Mouse (Mus musculus): ENCODE results near the gene Nup37. TPM values are rescaled to one million over a fixed set of nuclear protein-coding genes. Genes with fewer than 3 reads are reported as not detected.

The Nup37 gene
- 5.9 and 24.0 TPM in 2 replicates for polyA plus RNA-seq (2011; ENCODE audit: insufficient read depth, insufficient read length, low replicate concordance, missing spikeins)

- H3K4me3 ChIP-seq (replicated peaks; ENCODE audit: control insufficient read depth, low read depth, low read length) = peak within 1 kb of the TSS; percentile 88
- H3K4me1 ChIP-seq (ENCODE audit: control insufficient read depth, insufficient read depth, low read length) = peaks cover 2% of the 10 kb centered on the region; the same call in 1 of the 2 replicates
- H3K27ac ChIP-seq (ENCODE audit: control insufficient read depth, insufficient read depth, low read depth, low read length, poor library complexity) = peak within 1 kb of the TSS; percentile 20; the same call in 1 of the 2 replicates
- WGBS = under 1% methylated on average over 53 of the region's 53 CpGs
- TF ChIP-seq CTCF (IDR thresholded peaks at IDR 0.05; ENCODE audit: control insufficient read depth, insufficient read depth, low read length) = no peak
- TF ChIP-seq POLR2A (IDR thresholded peaks at IDR 0.05; ENCODE audit: borderline replicate concordance, control insufficient read depth, low read depth, low read length) = peak; percentile 67; the same call in 1 of the 2 replicates
Measured at GRCm38 (mm10) chr10:88146707-88147477, at the start of gene Nup37, which contains the start of gene Parpbp. Nup37 (plus strand) TSS chr10:88146992. Parpbp (minus strand) TSS chr10:88146941.

- WGBS = 93% methylated on average over 2 of the region's 2 CpGs
- Histone ChIP-seq H3K27ac (ENCODE audit: control insufficient read depth, insufficient read depth, low read depth, low read length, poor library complexity) (no peak overlapping the region), H3K4me1 (ENCODE audit: control insufficient read depth, insufficient read depth, low read length) (no peaks in the 10 kb centered on the region), H3K4me3 (replicated peaks; ENCODE audit: control insufficient read depth, low read depth, low read length) (no peak overlapping the region)
- no peak for TF ChIP-seq CTCF (IDR thresholded peaks at IDR 0.05; ENCODE audit: control insufficient read depth, insufficient read depth, low read length)
- TF ChIP-seq POLR2A (IDR thresholded peaks at IDR 0.05; ENCODE audit: borderline replicate concordance, control insufficient read depth, low read depth, low read length) = no peak
Measured at GRCm38 (mm10) chr10:88106169-88106568, 40.6 kb upstream of the Nup37 start.

GRCm38 (mm10) chr10:88113290-88113689 is 33.5 kb upstream of the Nup37 start:
- 87% methylated on average over 2 of the region's 2 CpGs for WGBS
- Histone ChIP-seq H3K27ac (ENCODE audit: control insufficient read depth, insufficient read depth, low read depth, low read length, poor library complexity) (no peak overlapping the region), H3K4me3 (replicated peaks; ENCODE audit: control insufficient read depth, low read depth, low read length) (no peak overlapping the region), H3K4me1 (ENCODE audit: control insufficient read depth, insufficient read depth, low read length) (no peaks in the 10 kb centered on the region)
- TF ChIP-seq CTCF (IDR thresholded peaks at IDR 0.05; ENCODE audit: control insufficient read depth, insufficient read depth, low read length) = no peak
- no peak for TF ChIP-seq POLR2A (IDR thresholded peaks at IDR 0.05; ENCODE audit: borderline replicate concordance, control insufficient read depth, low read depth, low read length)

- Histone ChIP-seq H3K27ac (ENCODE audit: control insufficient read depth, insufficient read depth, low read depth, low read length, poor library complexity) (no peak overlapping the region), H3K4me3 (replicated peaks; ENCODE audit: control insufficient read depth, low read depth, low read length) (no peak overlapping the region), H3K4me1 (ENCODE audit: control insufficient read depth, insufficient read depth, low read length) (no peaks in the 10 kb centered on the region)
- no peak for TF ChIP-seq CTCF (IDR thresholded peaks at IDR 0.05; ENCODE audit: control insufficient read depth, insufficient read depth, low read length)
- TF ChIP-seq POLR2A (IDR thresholded peaks at IDR 0.05; ENCODE audit: borderline replicate concordance, control insufficient read depth, low read depth, low read length) = no peak
Measured at GRCm38 (mm10) chr10:88119721-88120120, 27.1 kb upstream of the Nup37 start.

- Histone ChIP-seq H3K4me3 (replicated peaks; ENCODE audit: control insufficient read depth, low read depth, low read length) (no peak overlapping the region), H3K4me1 (ENCODE audit: control insufficient read depth, insufficient read depth, low read length) (no peaks in the 10 kb centered on the region), H3K27ac (ENCODE audit: control insufficient read depth, insufficient read depth, low read depth, low read length, poor library complexity) (no peak overlapping the region)
- 95% methylated on average over 16 of the region's 16 CpGs for WGBS
- no peak for TF ChIP-seq POLR2A (IDR thresholded peaks at IDR 0.05; ENCODE audit: borderline replicate concordance, control insufficient read depth, low read depth, low read length)
- TF ChIP-seq CTCF (IDR thresholded peaks at IDR 0.05; ENCODE audit: control insufficient read depth, insufficient read depth, low read length) = no peak
Measured at GRCm38 (mm10) chr10:88135630-88136029, 11.2 kb upstream of the Nup37 start.

DNA sequence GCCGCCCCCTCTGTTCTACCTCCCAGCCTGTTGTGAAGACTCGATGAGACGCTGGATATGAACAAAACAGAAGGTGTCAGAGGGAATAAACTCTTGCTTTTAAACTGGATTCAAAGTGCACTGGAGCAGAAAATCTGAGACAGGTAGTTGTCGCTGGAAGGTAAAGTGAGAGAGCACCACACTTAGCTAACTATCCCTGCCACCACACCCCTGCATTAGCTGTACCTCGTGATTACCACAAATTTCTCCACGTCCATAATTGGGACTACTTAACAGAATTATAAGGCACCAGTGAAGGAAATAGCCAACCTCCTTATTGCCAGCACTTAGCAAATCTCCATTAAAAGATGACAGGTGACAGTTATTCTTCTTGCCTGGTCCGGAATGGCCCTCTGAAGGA is 605 bp upstream of the Nup37 start:
- peak overlapping the region; percentile 88 for H3K4me3 ChIP-seq (replicated peaks; ENCODE audit: control insufficient read depth, low read depth, low read length)
- peak overlapping the region; percentile 20; the same call in 1 of the 2 replicates for H3K27ac ChIP-seq (ENCODE audit: control insufficient read depth, insufficient read depth, low read depth, low read length, poor library complexity)
- no peak for TF ChIP-seq POLR2A (IDR thresholded peaks at IDR 0.05; ENCODE audit: borderline replicate concordance, control insufficient read depth, low read depth, low read length)
- no peak for TF ChIP-seq CTCF (IDR thresholded peaks at IDR 0.05; ENCODE audit: control insufficient read depth, insufficient read depth, low read length)
- 21% methylated on average over 7 of the region's 7 CpGs for whole genome bisulfite sequencing
- H3K4me1 ChIP-seq (ENCODE audit: control insufficient read depth, insufficient read depth, low read length) = peaks cover 2% of the 10 kb centered on the region; the same call in 1 of the 2 replicates

DNA sequence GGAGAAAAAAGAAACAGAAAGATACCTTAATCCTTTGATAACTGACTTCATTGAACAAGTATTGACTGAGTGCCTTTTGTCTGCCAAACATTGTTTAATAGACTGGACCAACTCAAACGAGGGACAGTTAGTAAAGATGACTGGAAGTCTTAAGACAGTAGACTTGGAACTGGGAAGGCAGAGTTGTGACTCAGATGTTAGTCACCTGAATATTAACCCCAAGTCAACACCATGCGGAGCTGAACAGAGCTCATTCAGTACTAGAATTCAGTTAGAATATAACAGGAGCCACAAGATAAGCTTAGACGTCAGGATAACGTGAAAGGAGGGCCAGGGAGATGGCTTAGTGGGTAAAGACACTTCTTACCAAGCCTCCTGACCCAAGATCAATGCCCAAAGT is 3.6 kb downstream of the Nup37 start:
- 82% methylated on average over 4 of the region's 4 CpGs for WGBS
- H3K27ac ChIP-seq (ENCODE audit: control insufficient read depth, insufficient read depth, low read depth, low read length, poor library complexity) = no peak overlapping the region
- no peak for TF ChIP-seq POLR2A (IDR thresholded peaks at IDR 0.05; ENCODE audit: borderline replicate concordance, control insufficient read depth, low read depth, low read length)
- TF ChIP-seq CTCF (IDR thresholded peaks at IDR 0.05; ENCODE audit: control insufficient read depth, insufficient read depth, low read length) = no peak
- no peak overlapping the region for H3K4me3 ChIP-seq (replicated peaks; ENCODE audit: control insufficient read depth, low read depth, low read length)
- H3K4me1 ChIP-seq (ENCODE audit: control insufficient read depth, insufficient read depth, low read length) = peaks cover 2% of the 10 kb centered on the region; the same call in 1 of the 2 replicates

DNA sequence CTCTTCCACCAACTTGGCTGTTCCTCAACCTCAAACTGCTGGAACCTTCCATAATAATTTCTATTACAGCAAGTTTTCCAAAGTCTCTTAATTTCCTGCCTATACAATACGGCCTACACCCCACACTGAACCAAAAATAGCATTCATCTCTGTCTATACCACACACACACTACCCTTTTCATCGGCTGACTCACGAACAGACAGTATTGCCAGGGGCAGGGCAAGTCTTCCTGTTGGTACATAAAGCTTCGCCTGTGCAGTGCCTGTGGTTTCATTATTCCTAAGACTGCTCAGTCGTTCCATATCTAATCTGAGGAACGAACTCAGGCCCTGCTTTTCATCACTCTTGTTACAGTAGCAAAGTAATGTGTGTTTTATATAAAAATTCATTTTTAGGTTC is 4.9 kb downstream of the Nup37 start:
- H3K27ac ChIP-seq (ENCODE audit: control insufficient read depth, insufficient read depth, low read depth, low read length, poor library complexity) = no peak overlapping the region
- TF ChIP-seq POLR2A (IDR thresholded peaks at IDR 0.05; ENCODE audit: borderline replicate concordance, control insufficient read depth, low read depth, low read length) (no peak), CTCF (IDR thresholded peaks at IDR 0.05; ENCODE audit: control insufficient read depth, insufficient read depth, low read length) (no peak)
- 73% methylated on average over 6 of the region's 6 CpGs for WGBS
- H3K4me1 ChIP-seq (ENCODE audit: control insufficient read depth, insufficient read depth, low read length) = no peaks in the 10 kb centered on the region
- H3K4me3 ChIP-seq (replicated peaks; ENCODE audit: control insufficient read depth, low read depth, low read length) = no peak overlapping the region
